In the genomic region with DNA sequence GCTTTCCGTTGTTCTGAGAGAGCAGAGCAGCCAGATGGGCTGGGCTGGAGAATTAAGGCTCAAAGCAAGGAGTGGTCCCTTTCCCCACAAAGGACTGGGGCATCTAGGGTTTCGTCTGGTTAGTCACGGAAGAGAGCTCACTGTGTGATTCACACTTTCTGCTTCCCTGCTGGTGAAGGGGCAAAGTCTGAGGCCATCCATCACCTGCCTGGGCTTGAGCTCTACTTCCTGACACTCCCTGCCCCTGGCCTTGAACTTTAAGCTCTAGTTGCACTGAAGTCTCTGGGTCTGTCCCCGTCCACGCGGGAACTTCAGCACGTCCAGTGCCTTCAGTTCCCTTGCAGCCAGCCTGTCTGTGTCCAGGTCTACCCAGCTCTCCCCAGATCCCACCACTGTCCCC, we compare ENCODE assay signal across 13 mouse cellular contexts. TPM values are rescaled to one million over a fixed set of nuclear protein-coding genes. Genes with fewer than 3 reads are reported as not detected.
DNase-seq lines count a peak whose midpoint lies in the region; ATAC-seq lines count a peak whose summit lies in the region.
"Had no signal": no experiment of that assay in that cellular context is flagged by ENCODE, and none has a peak within 500 bp of the region (broad histone marks: within the 10 kb centered on the region; RNA-seq: fewer than 3 reads in every experiment).

No protein-coding gene starts in this region.

- H3K9ac ChIP-seq in intestine, embryonic 15.5 days, result peak overlapping the region; percentile 51; the same call in 1 of the 2 replicates
- H3K9ac ChIP-seq: heart, embryonic 12.5 days had no signal

- peak; percentile 57 for DNase-seq in urinary bladder, postnatal 14 days (ENCODE audit: low spot score)
- no peak for DNase-seq in urinary bladder, postnatal 10 days (ENCODE audit: low spot score)
- DNase-seq in kidney, postnatal 10 days, result peak; percentile 74
- DNase-seq in midbrain, embryonic 10.5 days (ENCODE audit: low spot score), result no peak
- DNase-seq in layer of hippocampus, adult 8-10 months (ENCODE audit: low spot score in 2 of 2), result no peak
- DNase-seq: cerebellum, adult 11 months; thymus, postnatal 4 days had no signal

- H3K36me3 ChIP-seq in intestine, embryonic 15.5 days, result no peaks in the 10 kb centered on the region
- no peaks in the 10 kb centered on the region for H3K36me3 ChIP-seq in midbrain, embryonic 10.5 days
- H3K36me3 ChIP-seq: embryonic facial prominence, embryonic 10.5 days; forebrain, embryonic 10.5 days; heart, embryonic 12.5 days had no signal

- 17% methylated on average over 7 of the region's 7 CpGs for WGBS in intestine, embryonic 15.5 days
- WGBS in midbrain, embryonic 10.5 days, result 59% methylated on average over 7 of the region's 7 CpGs

- H3K9me3 ChIP-seq in intestine, embryonic 15.5 days, result no peaks in the 10 kb centered on the region
- H3K9me3 ChIP-seq in midbrain, embryonic 10.5 days (replicated peaks), result no peaks in the 10 kb centered on the region
- H3K9me3 ChIP-seq: embryonic facial prominence, embryonic 10.5 days; forebrain, embryonic 10.5 days; heart, embryonic 12.5 days had no signal

- peak overlapping the region; percentile 71 for H3K4me2 ChIP-seq in intestine, embryonic 15.5 days (replicated peaks)

- peaks cover 35% of the 10 kb centered on the region for H3K4me1 ChIP-seq in intestine, embryonic 15.5 days (replicated peaks)
- H3K4me1 ChIP-seq in midbrain, embryonic 10.5 days, result peaks cover 16% of the 10 kb centered on the region

- peak; percentile 79 for ATAC-seq in intestine, embryonic 15.5 days
- ATAC-seq in granulocyte monocyte progenitor cell, adult 5-6 weeks (replicated peaks; ENCODE audit: poor library complexity, severe bottlenecking), result no peak

- H3K27me3 ChIP-seq in intestine, embryonic 15.5 days (replicated peaks), result no peaks in the 10 kb centered on the region
- H3K27me3 ChIP-seq in midbrain, embryonic 10.5 days (ENCODE audit: low read depth, poor library complexity, severe bottlenecking), result peaks cover 28% of the 10 kb centered on the region

- peak overlapping the region; percentile 33; the same call in 1 of the 2 replicates for H3K4me3 ChIP-seq in intestine, embryonic 15.5 days (replicated peaks)
- H3K4me3 ChIP-seq in midbrain, embryonic 10.5 days, result no peak overlapping the region

- H3K27ac ChIP-seq in intestine, embryonic 15.5 days, result peak overlapping the region; percentile 92
- H3K27ac ChIP-seq in midbrain, embryonic 10.5 days (replicated peaks), result no peak overlapping the region
- H3K27ac ChIP-seq: embryonic facial prominence, embryonic 10.5 days; forebrain, embryonic 10.5 days; macrophage had no signal

RNA-seq across cellular contexts. Expression of a gene that starts 22.8 kb away (rescaled TPM):
- 33.0 and 36.2 TPM in 2 replicates for polyA plus RNA-seq in intestine, embryonic 15.5 days (2015; fragmentation: Nextera tagmentation; extraction: Ambion mirVana)
- 21.3 and 29.3 TPM in 2 replicates for total RNA-seq in granulocyte monocyte progenitor cell, adult 5-6 weeks (2014; fragmentation: Nextera tagmentation)
- total RNA-seq in granulocyte monocyte progenitor cell, adult 5-6 weeks (2017), result 11.0 and 19.0 TPM in 2 replicates
- polyA plus RNA-seq in midbrain, embryonic 10.5 days (2016; fragmentation: Nextera tagmentation; extraction: Ambion mirVana), result 3.8 and 4.1 TPM in 2 replicates
- total RNA-seq in layer of hippocampus, adult 8-10 months (2022), result 10 to 100 TPM in 3 of 4 experiments, 1 to 10 TPM in 1; 9.8 to 19.8 (median 15.6) TPM

Comparison
In these comparisons a context has a peak if more than half of its experiments do, and no peak if none do; other contexts are left out.
1. DNase-seq: peak in urinary bladder, postnatal 14 days (single experiment) and kidney, postnatal 10 days (single experiment); none in urinary bladder, postnatal 10 days (single experiment), midbrain, embryonic 10.5 days (single experiment) and layer of hippocampus, adult 8-10 months (0 of 2).